Mouse (Mus musculus) kidney, postnatal 0 days (tissue): ENCODE measurements around the gene Pla2g10. TPM values are rescaled to one million over a fixed set of nuclear protein-coding genes. Genes with fewer than 3 reads are reported as not detected.
"Not testable (repeated sequence)": the region's sequence is repeated elsewhere in the genome, so short reads cannot be mapped to it uniquely, and the experiment has no call there.

ENCODE experiments used
- ATAC-seq: fragments of 200-750 bp; cut with Nextera tagmentation; replicated peaks from 2 replicates; pipeline ENCODE4 v1.8.0; 2017; ENCODE audit warnings: low read depth, moderate number of reproducible peaks, moderate TSS enrichment, moderate library complexity; ENCODE audit not compliant: low FRiP score
- DNase-seq: peaks from one replicate; pipeline ENCODE4 v3.0.0-alpha.2; 2016; ENCODE audit warnings: low spot score
- H3K27ac ChIP-seq: fragments of 300-500 bp; sonication (generic); 2 replicates; pipeline ENCODE4 v1.5.1; 2014; ENCODE audit warnings: mild to moderate bottlenecking
- H3K27me3 ChIP-seq: fragments of 300-500 bp; sonication (generic); 2 replicates; pipeline ENCODE4 v1.6.1; 2014; ENCODE audit warnings: low read length, mixed read lengths; ENCODE audit not compliant: insufficient read depth
- H3K36me3 ChIP-seq: fragments of 300-500 bp; sonication (generic); 2 replicates; pipeline ENCODE4 v1.6.1; 2014; ENCODE audit warnings: low read length, mixed read lengths; ENCODE audit not compliant: insufficient read depth
- H3K4me1 ChIP-seq: fragments of 300-500 bp; sonication (generic); replicated peaks from 2 replicates; pipeline ENCODE4 v1.6.1; 2014; ENCODE audit warnings: antibody characterized with exemption, low read length, mixed read lengths; ENCODE audit not compliant: insufficient read depth
- H3K4me2 ChIP-seq: fragments of 300-500 bp; sonication (generic); 2 replicates; pipeline ENCODE4 v1.6.1; 2014; ENCODE audit warnings: mild to moderate bottlenecking, low read length, moderate library complexity, mixed read lengths
- H3K4me3 ChIP-seq: fragments of 300-500 bp; sonication (generic); replicated peaks from 2 replicates; pipeline ENCODE4 v1.5.1; 2014; ENCODE audit warnings: low read depth, low read length
- H3K9ac ChIP-seq: fragments of 300-500 bp; sonication (generic); 2 replicates; pipeline ENCODE4 v1.6.1; 2014; ENCODE audit warnings: low read depth, low read length
- H3K9me3 ChIP-seq: fragments of 300-500 bp; sonication (generic); replicated peaks from 2 replicates; pipeline ENCODE4 v1.6.1; 2016; ENCODE audit warnings: low read length, inconsistent platforms, mixed read lengths
- CTCF ChIP-seq: IDR thresholded peaks from 2 replicates; pipeline ENCODE4 v1.5.1; 2016; ENCODE audit warnings: antibody characterized with exemption, low read depth, mild to moderate bottlenecking, moderate library complexity
- WGBS: fragments of 180-500 bp; shearing (Covaris S2); extraction: QIAGEN DNeasy Blood & Tissue Kit; methylation state at CpG from one replicate; pipeline ENCODE4 v1.1.7; 2014; 5-methylcytosine and 5-hydroxymethylcytosine counted together
- polyA plus RNA-seq: library from polyadenylated mRNA; unstranded; fragments of >200 nt; fragmentation: Nextera tagmentation; extraction: Ambion mirVana; gene quantifications from 2 replicates; pipeline ENCODE4 v1.2.1, GENCODE M21; 2015

Pla2g10 gene
- polyA plus RNA-seq, 1 experiment from 2014 or later: not detected

DNA sequence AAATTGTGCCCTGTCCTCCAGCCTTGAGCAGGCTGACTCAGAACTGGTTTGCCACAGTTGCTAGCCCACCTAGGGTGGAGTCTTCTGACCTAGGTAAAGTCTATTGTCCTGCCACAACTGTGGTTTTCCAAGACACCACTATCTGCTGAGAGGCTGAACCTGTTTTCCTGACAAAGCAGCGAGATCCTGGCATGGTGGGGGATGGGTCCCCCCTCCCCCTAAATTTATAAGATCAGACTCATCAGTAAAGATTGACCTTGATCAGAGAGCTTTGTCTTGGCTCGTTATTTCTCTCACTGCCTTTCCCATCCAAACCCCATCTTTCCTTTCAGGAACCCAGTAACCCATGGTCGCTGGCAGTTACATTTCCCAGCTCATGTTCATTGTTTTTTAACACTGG is 19.2 kb upstream of the Pla2g10 start:
- no peaks in the 10 kb centered on the region for H3K36me3 ChIP-seq
- no peak overlapping the region for H3K4me3 ChIP-seq
- ATAC-seq: no peak
- no peak overlapping the region for H3K9ac ChIP-seq
- no peak overlapping the region for H3K4me2 ChIP-seq
- H3K9me3 ChIP-seq: no peaks in the 10 kb centered on the region
- 0 out of 2 replicates have a peak, but pooled peaks cover 3% of the 10 kb centered on the region for H3K4me1 ChIP-seq
- no peak for TF ChIP-seq CTCF
- no peak for DNase-seq
- no peaks in the 10 kb centered on the region for H3K27me3 ChIP-seq
- WGBS: 65% methylated on average over 3 of the region's 3 CpGs
- H3K27ac ChIP-seq: no peak overlapping the region

DNA sequence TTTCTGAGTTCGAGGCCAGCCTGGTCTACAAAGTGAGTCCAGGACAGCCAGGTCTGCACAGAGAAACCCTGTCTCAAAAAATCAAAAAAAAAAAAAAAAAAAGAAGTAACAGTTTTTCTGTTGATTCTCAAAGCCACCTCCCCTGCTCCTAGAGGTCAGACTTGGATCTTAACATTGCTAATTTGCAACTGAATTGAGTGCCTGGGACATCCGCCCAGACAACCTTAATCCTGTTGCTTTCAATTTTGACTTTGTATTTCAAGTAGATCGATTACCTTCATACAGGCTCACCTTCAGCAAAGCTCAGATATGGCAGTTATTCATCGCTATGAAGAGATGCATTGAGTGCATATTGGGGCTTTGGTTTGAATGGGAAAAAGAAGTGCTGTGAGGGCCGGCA is 18.5 kb upstream of the Pla2g10 start:
- ATAC-seq (no peak), DNase-seq (no peak)
- TF ChIP-seq CTCF: no peak
- no peak overlapping the region for H3K27ac ChIP-seq
- 57% methylated on average over 5 of the region's 5 CpGs for WGBS
- no peak overlapping the region for H3K4me2 ChIP-seq
- no peaks in the 10 kb centered on the region for H3K9me3 ChIP-seq
- H3K4me3 ChIP-seq: no peak overlapping the region
- no peaks in the 10 kb centered on the region for H3K4me1 ChIP-seq
- no peaks in the 10 kb centered on the region for H3K36me3 ChIP-seq
- no peak overlapping the region for H3K9ac ChIP-seq
- H3K27me3 ChIP-seq: no peaks in the 10 kb centered on the region

DNA sequence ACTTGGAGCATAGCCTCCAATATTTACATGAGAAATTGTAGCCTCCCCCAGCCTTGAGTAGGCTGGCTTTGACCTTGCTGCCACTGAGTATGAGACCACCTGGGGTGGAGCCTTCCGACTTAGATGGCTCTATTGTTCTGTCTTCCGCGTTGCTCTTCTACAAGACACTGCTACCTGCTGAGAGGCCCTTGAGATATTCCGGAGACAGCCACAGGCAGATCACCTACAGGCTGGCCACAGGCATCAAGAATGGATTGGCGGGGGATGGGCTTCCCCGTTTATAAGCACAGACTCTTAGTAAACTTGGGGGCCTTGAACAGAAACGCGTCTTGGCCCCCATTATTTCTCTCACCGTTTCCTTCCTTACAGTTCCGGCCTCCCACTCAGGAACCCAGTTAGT is 18.0 kb upstream of the Pla2g10 start:
- H3K4me1 ChIP-seq, DNase-seq, H3K9me3 ChIP-seq, H3K4me3 ChIP-seq, H3K27ac ChIP-seq, H3K27me3 ChIP-seq, ATAC-seq, H3K9ac ChIP-seq, H3K36me3 ChIP-seq, H3K4me2 ChIP-seq: not testable (repeated sequence)
- 25% methylated on average over 10 of the region's 10 CpGs for WGBS

DNA sequence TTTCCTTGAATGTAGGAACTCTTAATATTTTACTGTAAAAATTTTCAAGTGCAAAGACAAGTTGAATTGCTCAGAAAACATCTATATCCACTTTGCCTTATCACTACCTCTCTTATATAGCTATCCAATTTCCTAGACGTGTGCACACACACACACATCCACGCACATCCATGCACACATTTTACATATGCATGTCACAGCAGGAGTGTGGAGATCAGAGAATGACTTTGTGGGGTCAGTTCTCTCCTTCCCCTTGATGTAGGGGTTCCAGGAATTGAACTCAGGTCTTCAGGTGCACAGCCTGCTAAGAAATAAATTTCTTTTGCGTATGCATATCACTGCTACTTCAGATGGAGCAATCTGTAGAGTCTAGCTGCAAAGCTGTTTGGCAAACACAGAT is 17.3 kb upstream of the Pla2g10 start:
- 76% methylated on average over 3 of the region's 3 CpGs for WGBS
- H3K36me3 ChIP-seq: no peaks in the 10 kb centered on the region
- no peak for TF ChIP-seq CTCF
- DNase-seq (no peak), ATAC-seq (no peak)
- no peak overlapping the region for H3K4me3 ChIP-seq
- no peaks in the 10 kb centered on the region for H3K9me3 ChIP-seq
- no peaks in the 10 kb centered on the region for H3K4me1 ChIP-seq
- no peak overlapping the region for H3K9ac ChIP-seq
- H3K27me3 ChIP-seq: no peaks in the 10 kb centered on the region
- H3K4me2 ChIP-seq: no peak overlapping the region
- H3K27ac ChIP-seq: no peak overlapping the region

DNA sequence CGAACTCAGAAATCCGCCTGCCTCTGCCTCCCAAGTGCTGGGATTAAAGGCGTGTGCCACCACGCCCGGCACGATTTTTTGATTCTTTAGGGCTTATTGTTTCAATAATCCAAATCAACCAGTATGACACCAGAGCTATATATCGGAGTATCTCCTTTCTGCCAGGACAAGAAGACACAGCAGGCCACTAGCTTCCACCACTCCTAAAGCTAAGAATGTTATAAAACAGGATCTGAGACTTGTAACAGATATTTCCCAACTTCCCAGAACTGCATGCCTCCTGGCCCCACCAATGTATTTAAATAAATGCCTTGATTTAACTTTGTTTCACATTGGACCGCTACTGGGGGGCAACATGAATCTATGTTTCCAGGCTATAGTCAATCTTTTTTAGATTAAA is 16.9 kb upstream of the Pla2g10 start:
- Histone ChIP-seq H3K9ac (no peak overlapping the region), H3K9me3 (no peaks in the 10 kb centered on the region), H3K4me1 (no peaks in the 10 kb centered on the region), H3K27ac (no peak overlapping the region), H3K27me3 (no peaks in the 10 kb centered on the region), H3K4me3 (no peak overlapping the region), H3K4me2 (no peak overlapping the region), H3K36me3 (no peaks in the 10 kb centered on the region)
- DNase-seq (no peak), ATAC-seq (no peak)
- WGBS: 95% methylated on average over 8 of the region's 8 CpGs
- no peak for TF ChIP-seq CTCF

DNA sequence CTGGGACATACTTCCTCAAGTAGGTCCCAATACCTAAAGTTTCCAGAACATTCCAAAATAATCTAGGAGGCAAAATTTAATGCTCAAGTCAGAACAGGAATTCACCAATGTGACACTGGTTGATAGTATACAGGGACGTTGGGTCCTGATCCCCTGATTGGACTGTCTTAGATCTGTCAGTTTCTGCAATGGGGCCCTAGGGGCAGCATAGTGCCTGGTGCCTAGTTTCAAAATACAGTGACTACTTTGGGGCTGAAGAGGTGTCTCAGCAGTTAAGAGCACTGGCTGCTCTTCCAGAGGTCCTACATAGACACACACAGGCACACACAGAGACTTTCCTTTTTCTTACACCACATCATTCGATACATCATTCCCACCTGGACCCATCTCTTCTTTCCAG is 10.1 kb upstream of the Pla2g10 start:
- DNase-seq: no peak
- ATAC-seq: no peak
- H3K4me2 ChIP-seq: no peak overlapping the region
- no peaks in the 10 kb centered on the region for H3K4me1 ChIP-seq
- H3K27me3 ChIP-seq: no peaks in the 10 kb centered on the region
- WGBS: 65% methylated on average over 2 of the region's 2 CpGs
- no peaks in the 10 kb centered on the region for H3K36me3 ChIP-seq
- TF ChIP-seq CTCF: no peak
- no peak overlapping the region for H3K9ac ChIP-seq
- no peaks in the 10 kb centered on the region for H3K9me3 ChIP-seq
- no peak overlapping the region for H3K27ac ChIP-seq
- H3K4me3 ChIP-seq: no peak overlapping the region

DNA sequence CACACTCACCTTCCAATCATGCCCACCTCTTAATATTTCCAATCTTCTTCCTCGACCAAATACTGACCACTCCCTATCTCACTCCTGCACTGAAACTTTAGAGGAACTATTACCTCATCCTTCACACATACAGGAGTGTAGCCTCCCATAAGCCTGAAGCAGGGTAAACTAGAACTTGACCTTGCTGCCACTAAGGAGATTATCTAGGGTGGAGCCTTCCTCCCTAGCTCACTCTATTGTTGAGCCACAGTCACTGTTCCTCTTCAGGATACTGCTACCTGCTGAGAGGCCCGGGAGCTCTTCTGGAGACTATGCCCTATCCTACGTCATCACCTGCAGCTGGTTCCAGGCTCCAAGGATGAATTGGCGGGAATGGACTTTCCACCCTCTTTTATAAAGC is 8.3 kb upstream of the Pla2g10 start:
- not testable (repeated sequence) for H3K27ac ChIP-seq, H3K36me3 ChIP-seq, H3K9ac ChIP-seq, H3K27me3 ChIP-seq, H3K4me2 ChIP-seq, H3K9me3 ChIP-seq, H3K4me1 ChIP-seq, ATAC-seq, H3K4me3 ChIP-seq, DNase-seq
- WGBS: 69% methylated on average over 4 of the region's 4 CpGs
